Mouse (Mus musculus) bone marrow macrophage, adult 2 months (primary cell): ENCODE results near the gene Nyap1.

Experiments used
- CTCF ChIP-seq: IDR thresholded peaks from 2 replicates; pipeline ENCODE4 v1.5.1; 2012; ENCODE audit warnings: low read depth, mild to moderate bottlenecking, low read length, moderate library complexity
- POLR2A ChIP-seq: IDR thresholded peaks from 2 replicates; pipeline ENCODE4 v1.6.1; 2012; ENCODE audit warnings: mild to moderate bottlenecking, low read depth, low read length, borderline replicate concordance

DNA sequence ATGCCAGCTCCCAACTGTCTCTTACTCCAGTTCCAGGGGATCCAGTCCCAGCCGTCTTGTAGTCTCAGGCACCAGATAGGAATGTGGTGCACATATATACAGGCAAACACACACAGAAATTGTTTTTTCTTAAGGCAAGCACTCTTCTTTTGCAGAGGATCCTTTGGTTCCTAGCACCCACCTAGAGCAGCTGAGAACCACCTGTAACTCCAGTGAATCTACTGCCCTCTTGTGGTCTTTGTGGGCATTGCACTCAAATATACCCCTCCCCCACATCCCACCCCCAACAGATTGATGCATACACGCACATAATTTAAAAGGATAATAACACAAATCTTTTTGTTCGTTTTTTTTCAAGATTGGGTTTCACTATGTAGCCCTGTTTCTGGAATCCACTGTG, 24.9 kb upstream of the Nyap1 start:
- 0 out of 2 replicates have a peak, but pooled peaks have one; percentile 12 for TF ChIP-seq CTCF
- TF ChIP-seq POLR2A, result no peak
